Mouse (Mus musculus) thymus, adult 2 months (tissue): Measurements from ENCODE around the gene Mecom. TPM values are rescaled to one million over a fixed set of nuclear protein-coding genes. Genes with fewer than 3 reads are reported as not detected.

Source experiments
- DNase-seq: peaks from one replicate; pipeline ENCODE4 v3.0.0; 2021
- H3K27ac ChIP-seq: fragments of 200-500 bp; 2 replicates; pipeline ENCODE4 v1.5.1; 2012; ENCODE audit warnings: low read length, control low read depth; ENCODE audit not compliant: control insufficient read depth, insufficient read depth
- H3K27me3 ChIP-seq: fragments of 200-500 bp; 2 replicates; pipeline ENCODE4 v1.6.1; 2012; ENCODE audit warnings: mild to moderate bottlenecking, low read length, moderate library complexity, mixed read lengths; ENCODE audit not compliant: control insufficient read depth, insufficient read depth
- H3K36me3 ChIP-seq: fragments of 200-500 bp; 2 replicates; pipeline ENCODE4 v1.6.1; 2012; ENCODE audit warnings: mild to moderate bottlenecking, low read length, moderate library complexity; ENCODE audit not compliant: control insufficient read depth, insufficient read depth
- H3K4me1 ChIP-seq: fragments of 200-500 bp; replicated peaks from 2 replicates; pipeline ENCODE4 v1.6.1; 2012; ENCODE audit warnings: low read length; ENCODE audit not compliant: control insufficient read depth, insufficient read depth
- H3K4me3 ChIP-seq: fragments of 200-500 bp; 2 replicates; pipeline ENCODE4 v1.5.1; 2012; ENCODE audit warnings: mild to moderate bottlenecking, low read length, control low read depth, moderate library complexity; ENCODE audit not compliant: control insufficient read depth, insufficient read depth
- CTCF ChIP-seq: fragments of 200-500 bp; IDR thresholded peaks from 2 replicates; pipeline ENCODE4 v1.5.1; 2012; ENCODE audit warnings: mild to moderate bottlenecking, control low read depth, low read length, moderate library complexity, borderline replicate concordance; ENCODE audit not compliant: control insufficient read depth, poor library complexity, insufficient read depth; ENCODE audit errors: extremely low read depth
- POLR2A ChIP-seq: fragments of 200-500 bp; IDR thresholded peaks from 2 replicates; pipeline ENCODE4 v1.6.1; 2012; ENCODE audit warnings: mild to moderate bottlenecking, low read length, control low read depth, moderate library complexity; ENCODE audit not compliant: control insufficient read depth, poor library complexity, insufficient read depth; ENCODE audit errors: extremely low read depth
- WGBS: fragments of 180-500 bp; shearing (Covaris S2); methylation state at CpG from one replicate; pipeline ENCODE4 v1.1.7; 2018; 5-methylcytosine and 5-hydroxymethylcytosine counted together
- polyA plus RNA-seq: library from polyadenylated mRNA; depleted of rRNA; stranded (reverse); fragments of >200 nt; gene quantifications from 2 replicates; pipeline ENCODE4 v1.2.3, GENCODE M21; 2012

Mecom gene
- polyA plus RNA-seq, 1 experiment: 0.92 TPM

DNA sequence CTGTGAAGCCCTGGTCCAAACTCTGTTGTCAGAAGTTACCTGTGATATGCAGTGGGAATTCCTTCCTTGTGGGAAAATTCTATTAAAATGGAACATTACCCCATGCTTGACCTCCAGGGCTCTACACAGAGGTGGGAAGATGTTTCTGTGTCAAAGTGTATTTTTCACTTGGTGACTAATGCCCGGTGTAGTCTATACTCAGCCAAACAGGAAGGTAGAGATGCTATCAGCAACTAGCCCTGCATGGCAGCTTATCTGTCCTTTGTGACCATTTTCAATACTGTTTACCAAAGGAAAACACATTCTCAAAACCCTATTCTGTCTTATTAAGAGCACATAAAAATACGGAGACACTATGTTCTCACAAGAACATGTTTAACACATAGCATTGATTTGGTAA, 344.0 kb downstream of the Mecom start:
- Histone ChIP-seq H3K36me3 (no peaks in the 10 kb centered on the region), H3K27ac (no peak overlapping the region), H3K27me3 (no peaks in the 10 kb centered on the region), H3K4me1 (no peaks in the 10 kb centered on the region), H3K4me3 (no peak overlapping the region)
- no peak for DNase-seq
- no peak for TF ChIP-seq CTCF
- TF ChIP-seq POLR2A: no peak
- 69% methylated on average over 2 of the region's 2 CpGs for whole genome bisulfite sequencing

DNA sequence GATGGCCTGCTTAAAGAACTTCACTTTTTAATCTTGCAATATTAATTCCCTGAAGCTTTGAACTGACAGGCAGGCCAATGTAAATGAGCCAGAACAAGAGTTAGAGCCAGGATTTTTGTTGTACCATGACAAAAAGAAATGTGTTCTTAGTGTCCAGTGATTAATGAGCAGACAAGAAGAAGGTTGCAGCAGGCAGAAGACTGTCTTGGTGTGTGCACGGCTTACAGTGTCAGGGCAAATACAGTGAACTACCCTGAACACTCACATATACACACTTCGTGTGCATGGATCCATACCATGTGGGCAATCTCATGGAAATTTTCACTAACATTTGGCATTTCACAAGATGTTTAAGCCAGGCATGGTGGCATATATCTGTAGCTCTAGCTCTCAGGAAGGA, 349.0 kb downstream of the Mecom start:
- H3K27me3 ChIP-seq: no peaks in the 10 kb centered on the region
- TF ChIP-seq CTCF (no peak), POLR2A (no peak)
- no peaks in the 10 kb centered on the region for H3K36me3 ChIP-seq
- H3K27ac ChIP-seq: no peak overlapping the region
- 87% methylated on average over 2 of the region's 2 CpGs for WGBS
- H3K4me1 ChIP-seq: no peaks in the 10 kb centered on the region
- no peak for DNase-seq
- H3K4me3 ChIP-seq: no peak overlapping the region

DNA sequence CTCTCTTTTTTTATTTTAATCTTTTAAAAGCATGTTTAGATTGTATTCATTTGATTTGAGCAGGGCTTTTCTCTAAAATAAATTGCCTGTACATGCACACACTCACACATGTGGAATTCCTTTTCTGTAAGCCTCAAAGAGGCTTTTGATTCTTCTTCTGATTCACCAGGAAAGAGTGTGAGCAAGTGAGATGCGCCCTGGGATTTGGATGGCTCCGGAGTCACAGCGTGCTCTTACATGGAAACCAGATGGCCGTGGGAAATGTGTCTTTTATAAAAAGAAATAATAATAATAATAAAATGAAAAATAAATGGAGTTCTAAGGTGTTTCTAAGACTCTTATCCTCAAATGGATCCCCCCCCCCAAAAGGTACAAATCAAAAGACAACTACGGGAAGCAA, 349.6 kb downstream of the Mecom start:
- no peaks in the 10 kb centered on the region for H3K36me3 ChIP-seq
- no peak overlapping the region for H3K4me3 ChIP-seq
- TF ChIP-seq POLR2A: no peak
- no peak for TF ChIP-seq CTCF
- H3K27me3 ChIP-seq: no peaks in the 10 kb centered on the region
- no peak for DNase-seq
- 91% methylated on average over 5 of the region's 5 CpGs for WGBS
- no peaks in the 10 kb centered on the region for H3K4me1 ChIP-seq
- no peak overlapping the region for H3K27ac ChIP-seq

DNA sequence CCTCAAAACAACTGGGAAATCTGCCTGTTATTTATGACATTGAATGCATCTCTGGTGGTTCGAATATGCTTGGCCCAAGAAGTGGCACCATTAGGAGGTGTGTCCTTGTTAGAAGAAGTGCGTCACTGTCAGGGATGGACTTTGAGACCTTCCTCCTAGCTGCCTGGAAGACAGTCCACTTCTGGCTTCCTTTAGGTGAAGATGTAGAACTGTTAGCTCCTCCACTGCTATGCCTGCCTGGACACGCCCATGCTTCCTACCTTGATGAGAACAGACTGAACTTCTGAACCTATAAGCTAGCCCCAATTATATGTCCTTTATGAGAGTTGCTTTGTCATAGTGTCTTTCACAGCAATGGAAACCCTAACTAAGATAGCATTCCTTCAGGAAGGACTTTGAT, 352.6 kb downstream of the Mecom start:
- Histone ChIP-seq H3K27ac (no peak overlapping the region), H3K4me1 (no peaks in the 10 kb centered on the region), H3K27me3 (no peaks in the 10 kb centered on the region), H3K4me3 (no peak overlapping the region), H3K36me3 (no peaks in the 10 kb centered on the region)
- no peak for TF ChIP-seq CTCF
- TF ChIP-seq POLR2A: no peak
- DNase-seq: no peak
- 96% methylated on average over 3 of the region's 3 CpGs for WGBS

DNA sequence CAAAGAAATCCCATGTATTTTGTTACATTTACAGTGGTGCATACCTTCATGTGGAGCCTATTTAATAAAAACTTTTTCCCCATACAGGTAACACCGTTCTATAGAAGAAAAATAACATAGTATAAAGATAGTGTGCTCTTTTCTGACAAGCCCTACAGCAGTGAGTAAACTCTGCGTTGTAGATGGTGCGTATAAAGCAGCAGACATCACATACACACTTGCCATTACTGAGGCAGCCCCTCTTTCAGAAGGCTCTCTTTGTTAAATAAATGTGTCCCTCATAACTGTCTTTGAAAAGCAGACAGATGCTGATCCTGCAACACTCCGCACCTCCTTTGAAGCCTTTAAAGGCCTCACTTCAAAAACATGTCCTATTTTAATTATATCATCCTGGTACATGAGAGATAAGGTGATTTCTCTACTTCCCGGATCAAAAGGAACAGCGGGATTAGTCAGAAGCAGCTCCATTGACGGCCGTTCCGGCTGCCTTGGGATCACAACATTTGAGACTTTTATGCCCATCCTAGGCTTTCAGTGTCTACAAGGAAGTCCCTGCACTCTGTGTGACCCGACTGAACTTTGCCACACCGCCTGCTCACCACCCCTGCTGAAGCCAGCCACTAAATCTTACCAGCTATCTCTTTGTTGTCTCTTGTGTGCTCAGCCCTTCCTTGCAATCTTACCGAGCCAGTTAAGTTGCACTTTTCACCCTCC, 355.4 kb downstream of the Mecom start:
- TF ChIP-seq POLR2A: no peak
- no peaks in the 10 kb centered on the region for H3K27me3 ChIP-seq
- no peak overlapping the region for H3K27ac ChIP-seq
- 95% methylated on average over 12 of the region's 12 CpGs for WGBS
- H3K36me3 ChIP-seq: no peaks in the 10 kb centered on the region
- H3K4me1 ChIP-seq: no peaks in the 10 kb centered on the region
- no peak for DNase-seq
- no peak overlapping the region for H3K4me3 ChIP-seq

DNA sequence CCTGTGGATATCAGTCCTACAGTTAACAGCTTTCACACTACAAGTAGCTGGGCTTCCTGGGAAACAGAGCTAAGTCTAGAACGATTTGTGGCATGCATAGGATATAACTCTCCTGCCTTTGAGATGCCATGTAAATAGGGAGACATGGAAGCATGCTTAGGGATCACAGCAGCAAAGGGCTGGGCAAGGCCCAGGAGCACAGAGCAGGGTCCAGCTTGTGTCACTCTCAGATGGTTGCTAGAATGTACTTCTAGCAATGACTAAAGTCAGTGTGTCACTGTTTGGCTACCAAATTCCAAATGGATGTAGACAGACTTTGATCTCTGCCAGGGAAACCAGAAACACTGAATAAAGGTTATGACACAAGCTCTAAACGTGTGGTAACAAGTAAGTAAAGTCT, 358.5 kb downstream of the Mecom start:
- 83% methylated on average over 2 of the region's 2 CpGs for WGBS
- Histone ChIP-seq H3K4me3 (no peak overlapping the region), H3K36me3 (no peaks in the 10 kb centered on the region), H3K27ac (no peak overlapping the region), H3K27me3 (no peaks in the 10 kb centered on the region), H3K4me1 (no peaks in the 10 kb centered on the region)
- no peak for TF ChIP-seq POLR2A
- TF ChIP-seq CTCF: no peak
- DNase-seq: no peak

DNA sequence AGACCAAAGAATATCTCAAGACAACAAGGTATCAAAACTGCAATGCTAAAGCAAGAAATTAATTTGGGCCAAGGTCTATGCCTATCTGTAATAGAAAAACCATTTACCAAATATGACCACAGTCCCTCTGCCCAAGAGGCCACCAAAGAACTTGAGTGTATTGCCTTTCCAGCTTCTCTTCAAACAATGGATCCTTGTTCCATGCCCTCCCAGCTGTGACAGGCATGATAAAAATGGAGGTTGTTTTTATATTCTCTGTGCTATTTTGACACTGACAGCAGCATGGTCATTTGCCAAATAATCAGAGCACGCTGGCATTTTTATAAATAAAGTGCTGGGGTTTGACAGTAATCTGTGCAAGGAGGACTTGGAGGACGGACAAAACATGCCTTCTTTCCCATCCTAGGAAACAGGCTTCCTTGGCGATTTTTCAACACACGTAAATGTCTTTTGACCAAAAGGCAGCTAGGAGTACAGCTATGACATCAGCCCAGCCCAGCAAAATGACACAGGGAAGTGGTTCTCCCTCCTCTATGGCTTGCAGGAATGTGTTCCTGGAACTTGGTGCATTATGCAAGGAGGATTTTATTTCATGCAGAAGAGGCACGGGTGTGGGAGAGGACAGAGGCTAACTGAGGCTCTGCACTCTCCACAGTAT, 359.9 kb downstream of the Mecom start:
- no peaks in the 10 kb centered on the region for H3K36me3 ChIP-seq
- WGBS: 89% methylated on average over 5 of the region's 5 CpGs
- no peak for TF ChIP-seq CTCF
- TF ChIP-seq POLR2A: no peak
- DNase-seq: no peak
- no peaks in the 10 kb centered on the region for H3K27me3 ChIP-seq
- no peaks in the 10 kb centered on the region for H3K4me1 ChIP-seq
- H3K4me3 ChIP-seq: no peak overlapping the region
- H3K27ac ChIP-seq: no peak overlapping the region
